Mouse (Mus musculus): ENCODE results near the gene Sez6. TPM values are rescaled to one million over a fixed set of nuclear protein-coding genes. Genes with fewer than 3 reads are reported as not detected.

Gene Sez6
- total RNA-seq, 2 experiments from 2014 or later: 145 to 154 TPM

DNA sequence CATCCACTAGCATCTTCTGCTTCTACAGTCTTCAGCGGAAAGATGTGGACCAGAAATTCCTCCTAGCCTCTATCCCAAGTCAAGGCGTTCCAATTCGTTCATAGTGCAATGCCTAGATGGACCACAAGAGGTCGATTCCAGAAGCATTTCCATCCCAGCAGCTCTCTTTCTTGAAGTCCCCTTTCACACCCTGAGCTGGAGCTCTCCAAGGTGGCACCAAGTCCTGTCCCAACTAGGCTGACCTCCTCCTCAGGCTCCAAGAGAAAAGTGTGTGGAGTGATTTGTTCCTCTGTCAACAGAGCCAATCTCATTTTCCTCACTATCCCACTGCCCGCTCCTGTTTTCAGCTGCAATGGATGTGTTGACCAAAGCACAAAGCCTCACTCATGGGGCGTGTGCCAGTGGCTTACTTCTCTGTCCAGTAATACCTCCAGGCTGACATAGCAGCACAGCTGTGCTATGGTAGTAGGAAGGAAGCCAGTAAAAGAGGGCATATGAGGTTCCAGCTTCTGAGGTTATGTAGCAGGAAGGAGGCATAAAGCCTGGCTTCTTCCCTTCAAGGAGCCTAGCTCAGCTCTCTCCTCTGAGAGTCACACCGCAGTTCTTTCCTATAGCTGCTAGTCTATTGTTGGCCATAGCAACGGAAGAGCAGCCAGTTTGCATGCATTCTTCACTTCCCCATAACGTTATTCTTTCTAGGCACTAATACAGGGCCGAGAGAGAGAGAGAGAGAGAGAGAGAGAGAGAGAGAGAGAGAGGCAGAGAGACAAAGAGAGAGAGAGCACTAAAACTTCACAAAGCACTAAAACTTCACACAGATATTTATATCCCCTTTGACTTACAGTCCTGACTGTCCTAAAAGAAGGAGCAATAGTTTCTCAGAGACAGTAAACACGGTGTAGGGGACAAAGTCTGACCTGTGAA is 49.9 kb downstream of the Sez6 start:
- peak; percentile 61 to 62 for DNase-seq (ENCODE audit: low spot score in 2 of 2)

DNA sequence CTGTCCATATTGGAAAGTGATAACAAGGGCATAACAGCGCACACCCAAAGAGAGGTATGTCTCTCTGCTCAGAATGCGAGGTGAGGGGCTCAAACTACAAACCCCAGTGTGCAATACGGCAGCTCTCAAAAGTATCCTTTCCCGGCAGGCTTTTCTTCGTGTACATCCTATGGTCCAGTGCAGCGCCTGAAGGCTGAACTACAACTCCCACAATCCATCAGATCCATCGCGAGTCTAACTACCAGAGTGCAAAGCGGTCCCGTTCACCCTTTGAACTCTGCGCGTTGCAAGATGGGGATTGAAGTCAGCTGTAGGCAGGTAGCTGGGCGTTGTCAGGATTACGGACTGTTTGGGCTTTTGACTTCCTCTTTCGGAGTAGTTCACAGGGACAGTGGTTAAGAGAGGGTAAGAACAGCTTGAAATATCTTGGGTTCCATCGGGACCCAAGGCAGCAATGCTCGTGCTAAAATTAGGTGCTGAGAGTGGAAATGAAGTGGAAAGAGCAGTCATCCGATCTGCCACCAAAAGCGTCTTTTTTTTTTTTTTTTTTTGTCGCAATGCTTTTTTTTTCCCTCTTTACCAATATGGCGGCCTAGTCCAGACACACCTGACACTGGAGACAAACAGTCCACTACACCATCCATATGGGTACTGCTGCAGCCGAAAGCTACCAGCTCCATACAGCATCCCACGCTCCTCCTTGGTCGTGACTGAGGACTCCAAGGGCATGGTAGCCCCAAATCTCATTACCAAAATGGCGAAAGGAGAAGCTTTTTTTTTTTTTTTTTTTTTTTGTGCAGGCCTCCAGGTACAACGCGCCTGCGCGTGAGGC is 51.2 kb downstream of the Sez6 start:
- DNase-seq (ENCODE audit: low spot score in 2 of 2): peak; percentile 93 to 95

GRCm38 (mm10) chr11:77982441-77982905 is 51.9 kb downstream of the Sez6 start, which contains the start of gene Phf12:
Gene Phf12, plus strand, starts transcription at chr11:77982754.
- peak; percentile 99 to 100 for DNase-seq (ENCODE audit: low spot score in 2 of 2)

DNA sequence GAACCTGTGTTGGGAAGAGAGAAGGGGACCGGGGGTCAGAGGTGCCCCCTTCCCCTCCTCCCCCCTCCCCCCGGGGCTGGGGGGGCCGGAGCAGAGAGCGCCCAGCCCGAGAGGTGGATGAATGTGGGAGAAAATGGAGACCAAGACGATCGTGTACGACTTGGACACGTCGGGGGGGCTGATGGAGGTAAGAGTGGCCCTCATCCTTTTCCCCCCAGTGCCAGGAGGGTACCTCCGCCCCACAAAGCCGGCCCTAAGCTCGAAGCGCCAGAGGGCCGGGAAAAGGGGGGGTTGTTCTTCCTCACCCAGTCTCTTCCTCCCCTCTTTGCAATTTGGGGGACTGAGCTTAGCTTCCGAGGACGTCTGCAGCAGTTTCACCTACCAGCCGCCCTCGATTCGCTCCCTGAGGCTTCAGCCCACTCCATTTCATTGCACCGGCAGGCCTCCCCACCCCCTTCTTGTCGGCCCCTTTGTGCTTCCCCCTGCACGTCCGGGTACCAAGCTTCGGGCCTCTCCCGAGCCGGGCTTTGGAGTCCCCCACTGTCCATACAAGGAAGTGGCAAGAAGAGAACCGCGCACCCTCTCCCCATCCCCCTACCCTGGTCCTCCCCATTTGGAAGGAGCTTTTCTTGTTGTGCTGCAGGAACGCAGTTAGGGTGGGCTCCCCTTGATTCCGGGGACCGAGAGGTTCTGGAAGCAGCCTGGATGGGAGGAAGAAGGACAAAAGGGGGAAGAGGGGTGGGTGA is 52.8 kb downstream of the Sez6 start:
- peak; percentile 27 to 39 for DNase-seq (ENCODE audit: low spot score in 2 of 2)

DNA sequence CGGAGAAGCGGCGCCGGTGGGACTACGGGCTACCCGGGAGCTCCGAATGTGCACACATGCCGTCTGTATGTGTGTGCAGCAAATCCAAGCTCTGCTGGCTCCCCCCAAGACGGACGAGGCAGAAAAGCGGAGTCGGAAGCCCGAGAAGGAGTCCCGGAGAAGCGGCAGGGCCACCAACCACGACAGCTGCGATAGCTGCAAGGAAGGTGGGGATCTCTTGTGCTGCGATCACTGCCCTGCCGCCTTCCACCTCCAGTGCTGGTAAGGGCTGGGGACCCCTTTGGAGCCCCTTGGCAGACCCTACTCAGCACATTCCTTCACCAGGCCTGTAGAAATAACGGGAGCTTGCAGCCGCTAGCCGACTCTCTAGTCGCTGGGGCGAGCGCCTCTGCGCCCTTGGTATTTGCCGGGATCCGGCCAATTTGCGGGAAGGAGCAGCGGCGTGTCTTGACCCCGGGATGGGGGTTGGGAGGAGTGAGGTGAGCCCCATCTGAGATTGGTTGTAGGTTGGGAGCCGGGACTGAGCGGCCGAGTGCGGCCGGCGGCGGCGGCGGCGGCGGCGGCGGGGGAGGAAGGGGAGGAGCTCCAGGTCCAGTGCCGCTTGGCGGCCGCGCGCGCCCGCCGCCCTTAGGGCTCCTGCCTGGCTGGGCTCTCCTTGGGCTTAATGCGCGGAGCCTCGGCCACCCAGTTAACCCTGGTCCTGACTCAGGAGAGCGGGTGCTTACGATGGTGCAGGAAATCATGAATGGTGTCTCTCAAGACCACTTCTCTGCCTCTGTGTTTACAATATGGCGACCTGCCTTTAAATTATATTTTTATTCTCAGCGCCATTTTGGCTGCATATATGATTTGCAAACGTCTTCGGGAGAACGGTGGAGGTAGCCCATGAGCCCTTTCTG is 53.6 kb downstream of the Sez6 start:
- DNase-seq (ENCODE audit: low spot score in 2 of 2): peak; percentile 48 to 68

- peak; percentile 36 to 52 for DNase-seq (ENCODE audit: low spot score in 2 of 2)
These were observed 54.2 kb downstream of the Sez6 start for GRCm38 (mm10) chr11:77984836-77985231.

DNA sequence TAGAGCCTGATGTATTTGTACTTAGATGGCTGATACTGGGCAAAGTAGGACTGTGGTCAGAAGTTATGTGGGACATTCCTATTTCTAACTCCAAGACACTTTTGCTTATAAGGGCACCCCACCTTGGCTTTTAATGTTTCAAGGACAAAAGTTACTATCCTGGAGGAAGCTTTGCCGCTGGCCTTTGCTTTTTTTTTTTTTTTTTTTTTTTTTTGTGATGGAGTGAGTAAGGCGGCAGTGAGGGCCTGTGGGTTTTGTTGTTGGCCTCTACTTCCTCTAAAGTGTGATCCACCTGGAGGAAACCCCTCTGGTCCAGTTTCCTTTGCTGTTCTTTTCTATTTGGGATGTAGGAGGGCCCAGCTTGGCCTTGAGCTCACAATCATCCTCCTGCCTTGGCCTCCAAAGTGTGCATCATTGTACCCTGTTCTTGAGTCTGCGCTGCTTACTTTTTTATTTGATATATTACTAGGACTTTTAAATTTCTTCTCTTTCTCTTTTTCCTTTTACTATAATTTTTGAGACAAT is 55.0 kb downstream of the Sez6 start:
- DNase-seq (ENCODE audit: low spot score in 2 of 2): no peak

- peak in 1 of 2 experiments; percentile 56 for DNase-seq (ENCODE audit: low spot score in 2 of 2)
These were observed 58.6 kb downstream of the Sez6 start for GRCm38 (mm10) chr11:77989071-77989690.

DNA sequence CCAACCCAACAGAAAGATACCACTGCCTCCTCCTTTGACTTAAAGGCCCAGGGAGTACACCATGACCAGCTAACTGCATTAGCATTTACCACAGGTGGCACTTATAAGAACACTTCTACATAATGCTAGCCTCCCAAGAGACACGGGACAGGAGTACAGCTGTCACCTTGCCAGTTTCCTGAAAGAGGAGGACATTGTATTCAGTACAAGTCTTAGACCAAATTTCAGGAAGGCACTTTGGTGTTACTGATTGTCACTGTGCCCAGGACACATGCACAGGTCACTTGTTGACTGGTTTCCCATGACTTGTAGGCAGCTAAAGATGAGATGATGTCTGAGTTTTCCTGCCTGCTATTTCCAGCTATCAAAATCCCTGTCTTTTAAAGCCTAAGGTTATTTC is 65.0 kb downstream of the Sez6 start:
- DNase-seq (ENCODE audit: low spot score in 2 of 2): no peak

- DNase-seq (ENCODE audit: low spot score in 2 of 2): no peak
These were observed 75.8 kb downstream of the Sez6 start for GRCm38 (mm10) chr11:78006446-78006845.

DNA sequence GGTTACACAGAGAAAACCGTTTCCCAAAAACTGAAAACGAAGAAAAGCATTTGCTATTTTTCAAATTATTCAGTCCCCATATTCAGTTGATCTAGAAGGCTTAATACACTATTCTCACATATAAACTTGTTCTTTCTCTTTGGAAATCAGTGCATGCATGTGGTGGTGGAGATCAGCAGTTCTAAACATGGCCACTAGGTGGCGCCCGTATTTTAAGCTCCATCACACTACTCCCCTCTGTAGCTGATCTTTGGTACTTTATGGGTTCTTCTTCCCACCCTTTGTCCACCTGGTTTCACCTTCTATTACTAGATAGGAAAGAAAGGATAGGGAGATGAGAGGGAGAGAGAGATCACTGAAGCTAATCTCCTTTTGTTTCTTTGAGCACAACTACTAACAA is 89.1 kb downstream of the Sez6 start:
- peak; percentile 73 to 82 for DNase-seq (ENCODE audit: low spot score in 2 of 2)

- no peak for DNase-seq (ENCODE audit: low spot score in 2 of 2)
These were observed 93.0 kb downstream of the Sez6 start for GRCm38 (mm10) chr11:78023607-78024006.

Other genes starting within 250 kb of the Sez6 start
- 10 to 100 TPM; 66.4 to 68.7 TPM for gene Nufip2, start 244.6 kb upstream of the Sez6 start, total RNA-seq (2021)
- gene Cryba1, start 205.5 kb upstream of the Sez6 start, total RNA-seq (2021): not detected
- gene Myo18a, start 167.6 kb upstream of the Sez6 start, total RNA-seq (2021): 100 to 1,000 TPM; 132 to 140 TPM
- not detected for gene Gm10277, start 143.1 kb upstream of the Sez6 start, total RNA-seq (2021)
- gene Pipox, start 36.7 kb upstream of the Sez6 start, total RNA-seq (2021): 1 to 10 TPM in 1 of 2 experiments, under 1 TPM in 1; 0.81 to 1.2 TPM
- gene Phf12, start 52.0 kb downstream of the Sez6 start, total RNA-seq (2021): 10 to 100 TPM; 51.6 to 54.0 TPM
- gene Dhrs13, start 101.5 kb downstream of the Sez6 start, total RNA-seq (2021): 1 to 10 TPM; 5.1 to 6.9 TPM
- 10 to 100 TPM; 93.0 to 93.2 TPM for gene Flot2, start 107.1 kb downstream of the Sez6 start, total RNA-seq (2021)
- gene Eral1, start 149.6 kb downstream of the Sez6 start, total RNA-seq (2021): 10 to 100 TPM; 18.4 to 19.0 TPM
- gene Fam222b, start 163.9 kb downstream of the Sez6 start, total RNA-seq (2021): 10 to 100 TPM; 29.5 to 30.0 TPM
- gene Traf4, start 234.8 kb downstream of the Sez6 start, total RNA-seq (2021): 1 to 10 TPM; 9.7 TPM
- gene Nek8, start 245.9 kb downstream of the Sez6 start, total RNA-seq (2021): 1 to 10 TPM; 3.2 to 3.5 TPM
- gene Tlcd1, start 245.9 kb downstream of the Sez6 start, total RNA-seq (2021): 10 to 100 TPM; 25.3 to 33.8 TPM

Data from left cerebral cortex, adult 18-20 months (tissue).